Mouse (Mus musculus): Measurements from ENCODE around the gene Maml2. TPM values are rescaled to one million over a fixed set of nuclear protein-coding genes. Genes with fewer than 3 reads are reported as not detected.

Gene Maml2
- polyA plus RNA-seq, 1 experiment from 2014 or later, result 10.0 TPM

DNA sequence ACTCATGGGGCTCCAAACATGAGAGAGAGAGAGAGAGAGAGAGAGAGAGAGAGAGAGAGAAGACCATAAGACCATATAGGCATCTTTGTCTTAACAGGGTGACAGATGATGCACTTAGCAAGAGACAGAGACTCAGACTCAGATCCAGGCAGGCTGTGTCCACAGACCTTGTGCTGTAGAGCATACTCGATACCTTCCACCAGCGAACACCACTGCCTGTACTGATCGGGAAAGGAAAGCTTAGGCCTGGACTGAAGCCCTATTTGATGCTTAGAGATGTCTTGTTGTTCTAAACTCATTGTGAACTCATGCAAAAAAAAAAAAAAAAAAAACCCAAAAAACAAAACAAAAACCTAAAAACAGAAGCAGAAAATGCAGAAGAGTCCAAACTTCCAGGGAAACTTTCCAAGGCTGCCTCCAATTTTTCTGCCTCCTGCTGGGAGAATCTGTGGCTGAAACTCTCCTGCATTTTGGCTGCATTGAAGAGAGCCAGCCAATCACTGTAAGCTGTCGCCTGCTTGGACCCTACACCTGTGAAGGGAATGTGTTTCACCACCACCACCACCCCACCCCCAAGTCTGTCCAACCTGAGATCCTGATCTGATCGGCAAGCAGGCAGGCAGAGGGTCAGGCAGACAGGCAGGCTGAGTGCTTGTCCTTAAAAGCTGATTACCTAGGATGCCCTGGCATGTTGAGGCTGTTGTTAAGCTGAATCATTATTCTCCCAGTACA is 268.6 kb downstream of the Maml2 start:
- H3K27ac ChIP-seq, result no peak overlapping the region
- no peaks in the 10 kb centered on the region for H3K36me3 ChIP-seq (ENCODE audit: insufficient read depth, low read length)

DNA sequence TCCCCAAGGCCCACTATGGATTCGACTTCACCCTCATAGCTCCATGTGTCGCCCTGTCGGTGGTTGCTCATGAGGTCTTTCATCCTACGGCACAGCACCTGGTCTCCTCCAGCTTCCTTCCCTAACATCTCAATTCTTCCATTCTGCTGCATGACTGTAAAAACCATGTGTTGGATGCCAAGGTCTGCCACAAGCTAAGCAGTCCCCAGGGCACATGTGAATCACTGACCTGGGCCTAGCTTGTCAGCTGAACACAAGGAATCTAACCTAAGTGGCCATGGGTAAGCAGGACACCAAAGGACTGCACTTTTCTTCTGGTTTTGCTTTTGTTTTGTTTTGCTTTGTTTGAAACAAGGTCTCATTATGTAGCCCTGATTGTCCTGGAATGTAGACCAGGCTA is 271.3 kb downstream of the Maml2 start:
- no peaks in the 10 kb centered on the region for H3K27me3 ChIP-seq (ENCODE audit: insufficient read depth, low read length)
- no peaks in the 10 kb centered on the region for H3K9me3 ChIP-seq (replicated peaks; ENCODE audit: low read length)
- no peak overlapping the region for H3K9ac ChIP-seq (ENCODE audit: low read depth, low read length)
- no peak overlapping the region for H3K4me2 ChIP-seq (ENCODE audit: low read length)
- H3K4me3 ChIP-seq (replicated peaks; ENCODE audit: low read depth, low read length), result no peak overlapping the region
- no peak for ATAC-seq (replicated peaks; ENCODE audit: low FRiP score, low read depth)
- DNase-seq (ENCODE audit: low spot score), result no peak
- peaks cover 3% of the 10 kb centered on the region for H3K4me1 ChIP-seq (replicated peaks; ENCODE audit: insufficient read depth, low read length)
- 90% methylated on average over 4 of the region's 4 CpGs for WGBS
- TF ChIP-seq CTCF (IDR thresholded peaks at IDR 0.05; ENCODE audit: low read depth), result no peak
- no peak overlapping the region for H3K27ac ChIP-seq
- no peaks in the 10 kb centered on the region for H3K36me3 ChIP-seq (ENCODE audit: insufficient read depth, low read length)

More for the DNA sequence above, 268.6 kb downstream of the Maml2 start:
- H3K4me1 ChIP-seq (replicated peaks; ENCODE audit: insufficient read depth, low read length), result peaks cover 14% of the 10 kb centered on the region
- ATAC-seq (replicated peaks; ENCODE audit: low FRiP score, low read depth), result no peak
- no peak overlapping the region for H3K4me2 ChIP-seq (ENCODE audit: low read length)
- H3K9ac ChIP-seq (ENCODE audit: low read depth, low read length), result no peak overlapping the region
- H3K27me3 ChIP-seq (ENCODE audit: insufficient read depth, low read length), result no peaks in the 10 kb centered on the region
- peak; percentile 44 for DNase-seq (ENCODE audit: low spot score)
- TF ChIP-seq CTCF (IDR thresholded peaks at IDR 0.05; ENCODE audit: low read depth), result no peak
- no peak overlapping the region for H3K4me3 ChIP-seq (replicated peaks; ENCODE audit: low read depth, low read length)
- WGBS, result 73% methylated on average over 5 of the region's 5 CpGs
- no peaks in the 10 kb centered on the region for H3K9me3 ChIP-seq (replicated peaks; ENCODE audit: low read length)

DNA sequence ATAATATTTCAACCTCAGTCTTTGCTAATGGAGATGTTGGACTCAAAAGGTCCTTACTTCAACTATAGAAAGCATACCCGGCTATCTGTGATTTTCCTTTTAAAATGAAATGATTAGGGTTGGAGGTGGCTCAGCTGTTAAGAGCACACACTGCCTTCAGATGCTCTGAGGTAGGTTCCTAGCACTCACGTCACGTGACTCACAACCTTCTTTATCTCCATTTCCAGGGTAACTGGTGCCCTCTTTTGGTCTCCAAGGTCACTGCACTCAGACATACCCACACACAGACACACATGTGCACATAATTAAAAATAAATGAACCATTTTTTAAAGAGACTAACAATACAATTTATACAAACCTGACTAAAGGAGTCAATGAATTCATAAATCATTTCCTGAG is 275.1 kb downstream of the Maml2 start:
- Histone ChIP-seq H3K27me3 (ENCODE audit: insufficient read depth, low read length) (no peaks in the 10 kb centered on the region), H3K36me3 (ENCODE audit: insufficient read depth, low read length) (no peaks in the 10 kb centered on the region), H3K9me3 (replicated peaks; ENCODE audit: low read length) (no peaks in the 10 kb centered on the region), H3K9ac (ENCODE audit: low read depth, low read length) (no peak overlapping the region), H3K4me1 (replicated peaks; ENCODE audit: insufficient read depth, low read length) (peaks cover 4% of the 10 kb centered on the region), H3K4me3 (replicated peaks; ENCODE audit: low read depth, low read length) (no peak overlapping the region), H3K27ac (no peak overlapping the region), H3K4me2 (ENCODE audit: low read length) (no peak overlapping the region)
- WGBS, result 96% methylated on average over 3 of the region's 3 CpGs
- ATAC-seq (replicated peaks; ENCODE audit: low FRiP score, low read depth) (no peak), DNase-seq (ENCODE audit: low spot score) (no peak)
- TF ChIP-seq CTCF (IDR thresholded peaks at IDR 0.05; ENCODE audit: low read depth), result no peak

DNA sequence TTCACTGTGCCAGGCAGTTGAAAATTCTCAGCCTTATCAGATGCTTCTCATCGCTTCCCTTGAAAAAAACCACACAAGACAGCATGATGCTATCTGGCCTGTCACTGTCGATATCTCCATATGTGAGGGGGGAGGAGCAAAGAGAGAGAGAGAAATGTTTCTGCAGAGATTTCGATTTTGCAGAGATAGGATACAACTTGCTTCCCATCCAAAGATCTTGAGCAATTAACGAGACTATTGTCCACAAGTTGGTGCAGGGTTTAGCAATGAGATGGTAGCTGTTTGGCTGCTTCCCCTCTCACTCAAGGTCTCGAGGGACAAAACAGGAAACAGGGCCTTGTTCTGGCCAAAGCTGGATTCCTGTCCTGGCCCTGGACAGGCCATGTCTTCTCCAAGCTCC is 276.3 kb downstream of the Maml2 start:
- TF ChIP-seq CTCF (IDR thresholded peaks at IDR 0.05; ENCODE audit: low read depth), result no peak
- Histone ChIP-seq H3K36me3 (ENCODE audit: insufficient read depth, low read length) (no peaks in the 10 kb centered on the region), H3K27ac (peak overlapping the region; percentile 70; the same call in 1 of the 2 replicates), H3K27me3 (ENCODE audit: insufficient read depth, low read length) (no peaks in the 10 kb centered on the region), H3K4me1 (replicated peaks; ENCODE audit: insufficient read depth, low read length) (peaks cover 4% of the 10 kb centered on the region), H3K9ac (ENCODE audit: low read depth, low read length) (no peak overlapping the region), H3K4me2 (ENCODE audit: low read length) (no peak overlapping the region), H3K4me3 (replicated peaks; ENCODE audit: low read depth, low read length) (no peak overlapping the region), H3K9me3 (replicated peaks; ENCODE audit: low read length) (no peaks in the 10 kb centered on the region)
- WGBS, result 66% methylated on average over 5 of the region's 5 CpGs
- ATAC-seq (replicated peaks; ENCODE audit: low FRiP score, low read depth), result no peak
- no peak for DNase-seq (ENCODE audit: low spot score)

DNA sequence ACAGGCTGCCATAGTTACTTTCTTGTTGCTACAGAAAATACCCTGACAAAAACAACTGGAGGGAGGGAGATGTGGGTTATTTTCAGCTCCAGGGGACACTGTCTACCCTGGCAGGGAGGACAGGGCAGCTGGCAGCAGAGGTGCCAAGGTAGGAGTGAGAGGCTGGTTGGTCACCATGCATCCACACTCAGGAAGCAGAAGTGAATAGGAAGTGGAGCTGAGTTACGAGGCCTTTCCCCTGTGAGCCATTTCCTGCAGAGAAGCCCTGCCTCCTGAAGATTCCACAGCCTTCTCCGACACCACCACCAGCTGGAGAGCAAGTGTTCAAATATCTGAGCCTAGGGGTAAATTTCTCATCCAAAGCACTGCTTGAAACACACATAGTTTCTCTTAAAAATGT is 277.2 kb downstream of the Maml2 start:
- Histone ChIP-seq H3K9ac (ENCODE audit: low read depth, low read length) (no peak overlapping the region), H3K27me3 (ENCODE audit: insufficient read depth, low read length) (no peaks in the 10 kb centered on the region), H3K9me3 (replicated peaks; ENCODE audit: low read length) (no peaks in the 10 kb centered on the region), H3K4me1 (replicated peaks; ENCODE audit: insufficient read depth, low read length) (peaks cover 4% of the 10 kb centered on the region), H3K27ac (peak overlapping the region; percentile 70), H3K36me3 (ENCODE audit: insufficient read depth, low read length) (no peaks in the 10 kb centered on the region), H3K4me3 (replicated peaks; ENCODE audit: low read depth, low read length) (no peak overlapping the region), H3K4me2 (ENCODE audit: low read length) (no peak overlapping the region)
- no peak for ATAC-seq (replicated peaks; ENCODE audit: low FRiP score, low read depth)
- no peak; the same call in 1 of the 2 replicates for TF ChIP-seq CTCF (IDR thresholded peaks at IDR 0.05; ENCODE audit: low read depth)
- 44% methylated on average over 2 of the region's 2 CpGs for WGBS
- peak; percentile 60 for DNase-seq (ENCODE audit: low spot score)

DNA sequence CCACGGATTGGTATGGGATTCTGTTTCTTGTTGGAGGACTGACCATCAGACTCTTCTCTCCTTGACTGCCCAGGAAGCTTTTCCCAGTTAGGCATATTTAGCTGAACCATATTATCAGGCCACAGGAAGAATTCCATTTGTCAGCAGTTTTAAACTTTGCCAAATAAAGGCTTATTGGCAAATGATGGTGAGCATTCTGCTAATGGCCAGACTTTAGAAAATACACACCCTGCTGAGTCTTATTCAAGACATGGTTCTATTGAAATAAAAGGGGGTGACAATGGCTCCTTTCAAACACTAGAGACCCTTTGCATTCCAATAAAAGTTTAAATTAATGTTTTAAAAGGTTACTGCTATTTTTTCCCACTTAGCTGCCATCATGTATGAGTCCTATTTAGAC is 279.4 kb downstream of the Maml2 start:
- no peak overlapping the region for H3K4me2 ChIP-seq (ENCODE audit: low read length)
- H3K9ac ChIP-seq (ENCODE audit: low read depth, low read length), result no peak overlapping the region
- no peak overlapping the region for H3K27ac ChIP-seq
- no peak overlapping the region for H3K4me3 ChIP-seq (replicated peaks; ENCODE audit: low read depth, low read length)
- TF ChIP-seq CTCF (IDR thresholded peaks at IDR 0.05; ENCODE audit: low read depth), result no peak
- no peaks in the 10 kb centered on the region for H3K27me3 ChIP-seq (ENCODE audit: insufficient read depth, low read length)
- H3K4me1 ChIP-seq (replicated peaks; ENCODE audit: insufficient read depth, low read length), result peaks cover 4% of the 10 kb centered on the region
- DNase-seq (ENCODE audit: low spot score), result no peak
- H3K36me3 ChIP-seq (ENCODE audit: insufficient read depth, low read length), result no peaks in the 10 kb centered on the region
- no peak for ATAC-seq (replicated peaks; ENCODE audit: low FRiP score, low read depth)
- 93% methylated on average over 1 of the region's 1 CpGs for WGBS
- no peaks in the 10 kb centered on the region for H3K9me3 ChIP-seq (replicated peaks; ENCODE audit: low read length)
